Mouse (Mus musculus) hindbrain, embryonic 14.5 days (tissue): ENCODE measurements around the gene Serhl. TPM values are rescaled to one million over a fixed set of nuclear protein-coding genes. Genes with fewer than 3 reads are reported as not detected.
"Not testable (repeated sequence)": the region's sequence is repeated elsewhere in the genome, so short reads cannot be mapped to it uniquely, and the experiment has no call there.

Experiments used
- ATAC-seq: fragments of 200-750 bp; cut with Nextera tagmentation; 2 replicates; pipeline ENCODE4 v1.8.0; 2017; ENCODE audit warnings: moderate number of reproducible peaks, mild to moderate bottlenecking, moderate TSS enrichment, moderate library complexity; ENCODE audit not compliant: low FRiP score
- DNase-seq: peaks from one replicate; pipeline ENCODE4 v3.0.0-alpha.2; 2015; ENCODE audit warnings: low spot score
- H3K27ac ChIP-seq: fragments of 300-500 bp; sonication (generic); 2 replicates; pipeline ENCODE4 v1.5.1; 2014; ENCODE audit warnings: mild to moderate bottlenecking, moderate library complexity
- H3K27me3 ChIP-seq: fragments of 300-500 bp; sonication (generic); 2 replicates; pipeline ENCODE4 v1.6.1; 2014; ENCODE audit warnings: mild to moderate bottlenecking, low read length, mixed read lengths; ENCODE audit not compliant: control insufficient read depth, insufficient read depth
- H3K36me3 ChIP-seq: fragments of 300-500 bp; sonication (generic); replicated peaks from 2 replicates; pipeline ENCODE4 v1.6.1; 2014; ENCODE audit not compliant: control insufficient read depth, insufficient read depth
- H3K4me1 ChIP-seq: fragments of 300-500 bp; sonication (generic); replicated peaks from 2 replicates; pipeline ENCODE4 v1.6.1; 2014; ENCODE audit warnings: antibody characterized with exemption, low read length, mixed read lengths; ENCODE audit not compliant: control insufficient read depth, insufficient read depth
- H3K4me2 ChIP-seq: fragments of 300-500 bp; sonication (generic); replicated peaks from 2 replicates; pipeline ENCODE4 v1.6.1; 2014; ENCODE audit warnings: mild to moderate bottlenecking, moderate library complexity
- H3K4me3 ChIP-seq: fragments of 300-500 bp; sonication (generic); replicated peaks from 2 replicates; pipeline ENCODE4 v1.5.1; 2014; ENCODE audit warnings: mild to moderate bottlenecking, low read length
- H3K9ac ChIP-seq: fragments of 300-500 bp; sonication (generic); 2 replicates; pipeline ENCODE4 v1.6.1; 2014
- H3K9me3 ChIP-seq: fragments of 300-500 bp; sonication (generic); 2 replicates; pipeline ENCODE4 v1.6.1; 2016; ENCODE audit warnings: low read length; ENCODE audit not compliant: control insufficient read depth
- WGBS: fragments of 180-500 bp; shearing (Covaris S2); extraction: QIAGEN DNeasy Blood & Tissue Kit; methylation state at CpG from one replicate; pipeline ENCODE4 v1.1.7; 2014; 5-methylcytosine and 5-hydroxymethylcytosine counted together
- polyA plus RNA-seq: library from polyadenylated mRNA; unstranded; fragments of >200 nt; fragmentation: Nextera tagmentation; extraction: Ambion mirVana; gene quantifications from 2 replicates; pipeline ENCODE4 v1.2.1, GENCODE M21; 2014

Gene Serhl
- polyA plus RNA-seq = 31.4 and 34.8 TPM in 2 replicates

DNA sequence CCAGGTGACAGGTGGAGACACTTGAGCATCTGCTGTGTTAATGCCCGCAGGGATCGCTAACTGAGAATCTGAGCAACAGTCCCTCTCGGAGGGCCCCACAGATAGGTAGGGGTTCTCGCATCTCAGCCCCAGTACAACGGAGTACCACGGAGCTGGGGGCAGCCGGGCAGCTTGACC, at the start of gene Serhl:
Gene Serhl, plus strand, starts transcription at position 78 of the 177 bp plus-strand sequence.
- H3K27me3 ChIP-seq = peaks cover 20% of the 10 kb centered on the region; the same call in 1 of the 2 replicates
- WGBS = 17% methylated on average over 7 of the region's 7 CpGs
- ATAC-seq = no peak

DNA sequence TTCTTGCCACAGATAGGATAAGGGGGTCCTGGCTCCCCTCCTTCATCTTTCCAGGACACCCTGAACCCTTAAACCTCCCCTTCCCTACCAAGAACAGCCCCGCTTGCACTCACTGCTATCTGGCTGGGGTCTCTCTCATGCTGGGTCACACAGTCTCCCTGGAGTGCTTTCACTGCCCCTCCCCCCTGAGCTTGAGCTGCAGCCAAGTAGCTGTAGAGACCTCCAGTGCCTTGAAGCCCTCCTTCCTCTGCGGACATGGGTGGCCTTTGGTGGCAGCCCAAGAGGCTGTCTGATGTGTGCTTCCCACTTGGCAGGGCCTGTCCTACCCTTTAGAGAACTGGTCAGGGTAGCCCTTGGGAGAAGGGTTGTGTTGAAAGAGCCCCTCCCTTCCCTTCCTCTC, 49.1 kb upstream of the Serhl start:
- DNase-seq (no peak), ATAC-seq (no peak)
- Histone ChIP-seq H3K27ac (no peak overlapping the region), H3K27me3 (peaks cover 7% of the 10 kb centered on the region; the same call in 1 of the 2 replicates), H3K9me3 (no peaks in the 10 kb centered on the region), H3K9ac (no peak overlapping the region), H3K4me2 (no peak overlapping the region), H3K36me3 (no peaks in the 10 kb centered on the region), H3K4me3 (no peak overlapping the region), H3K4me1 (peaks cover 27% of the 10 kb centered on the region; the same call in 1 of the 2 replicates)
- WGBS = 50% methylated on average over 2 of the region's 2 CpGs

More for the DNA sequence above, at the start of gene Serhl:
- H3K27ac ChIP-seq = no peak within 1 kb of the TSS
- no peaks in the 10 kb centered on the region for H3K36me3 ChIP-seq
- peak within 1 kb of the TSS; percentile 31 for H3K4me2 ChIP-seq
- DNase-seq = no peak
- peaks cover 12% of the 10 kb centered on the region for H3K4me1 ChIP-seq
- H3K4me3 ChIP-seq = no peak within 1 kb of the TSS
- no peak within 1 kb of the TSS for H3K9ac ChIP-seq
- no peaks in the 10 kb centered on the region for H3K9me3 ChIP-seq

DNA sequence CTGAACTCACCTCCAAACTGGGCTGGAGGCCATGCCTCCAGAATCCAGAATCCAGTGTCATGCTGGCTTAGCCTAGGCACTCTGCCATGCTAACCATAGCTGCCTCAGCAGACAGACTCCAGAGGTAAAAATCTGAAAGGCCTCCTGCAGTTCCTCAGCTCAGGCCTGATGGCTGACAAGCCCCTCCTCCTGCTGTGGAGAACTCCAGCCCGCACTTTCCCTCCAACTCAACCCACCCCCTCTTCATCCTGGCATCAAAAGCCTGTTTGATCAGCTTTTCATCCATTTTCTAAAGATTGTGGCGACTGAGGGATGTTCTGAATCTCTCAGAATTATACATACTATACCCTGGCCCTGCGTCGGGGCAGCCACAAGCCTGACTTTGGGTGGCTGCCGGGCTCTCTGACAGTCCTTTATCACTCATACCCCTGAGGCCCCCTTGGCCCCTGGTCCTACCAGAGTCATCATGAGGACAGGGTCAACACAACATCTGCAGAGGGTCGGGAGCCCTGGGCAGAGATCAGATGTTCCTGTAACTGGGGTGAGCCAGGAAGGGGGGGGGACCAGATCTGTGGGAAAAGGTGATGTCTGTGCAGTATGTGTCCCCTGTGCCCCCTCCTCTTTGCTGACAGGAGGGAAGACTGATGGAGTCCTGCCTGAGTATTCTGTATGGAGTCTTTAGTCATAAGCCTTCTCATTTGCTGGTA, 46.5 kb upstream of the Serhl start:
- Histone ChIP-seq H3K36me3 (no peaks in the 10 kb centered on the region), H3K27ac (peak overlapping the region; percentile 71), H3K9ac (peak overlapping the region; percentile 54), H3K4me1 (peaks cover 24% of the 10 kb centered on the region; the same call in 1 of the 2 replicates), H3K27me3 (peaks cover 3% of the 10 kb centered on the region; the same call in 1 of the 2 replicates), H3K4me2 (peak overlapping the region; percentile 42), H3K9me3 (no peaks in the 10 kb centered on the region), H3K4me3 (0 out of 2 replicates have a peak overlapping the region, but pooled peaks have one; percentile 1)
- DNase-seq = peak; percentile 54
- whole genome bisulfite sequencing = 10% methylated on average over 6 of the region's 6 CpGs
- peak; percentile 50; the same call in 1 of the 2 replicates for ATAC-seq

DNA sequence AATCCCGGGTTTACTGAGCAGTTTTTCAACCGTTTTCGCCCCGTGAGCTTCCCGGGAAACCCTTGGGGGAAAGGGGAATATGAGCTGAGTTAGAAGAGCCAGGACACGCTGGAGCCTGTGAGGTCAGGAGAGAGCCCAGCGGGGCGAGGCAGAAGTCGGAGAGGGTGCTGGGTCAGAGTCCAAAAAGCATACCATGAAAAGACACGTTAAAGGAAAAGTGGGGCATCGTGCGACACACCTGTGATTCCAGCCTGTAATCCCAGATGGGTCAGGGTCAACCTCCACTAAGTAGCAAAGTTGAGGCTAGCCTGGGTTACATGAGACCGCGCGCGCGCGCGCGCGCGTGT, 46.0 kb upstream of the Serhl start:
- peak overlapping the region; percentile 54; the same call in 1 of the 2 replicates for H3K9ac ChIP-seq
- no peaks in the 10 kb centered on the region for H3K9me3 ChIP-seq
- ATAC-seq = no peak
- H3K27me3 ChIP-seq = peaks cover 3% of the 10 kb centered on the region; the same call in 1 of the 2 replicates
- H3K4me2 ChIP-seq = peak overlapping the region; percentile 42
- DNase-seq = no peak
- peaks cover 20% of the 10 kb centered on the region; the same call in 1 of the 2 replicates for H3K4me1 ChIP-seq
- H3K27ac ChIP-seq = peak overlapping the region; percentile 71; the same call in 1 of the 2 replicates
- H3K4me3 ChIP-seq = no peak overlapping the region
- no peaks in the 10 kb centered on the region for H3K36me3 ChIP-seq
- WGBS = 69% methylated on average over 22 of the region's 22 CpGs

DNA sequence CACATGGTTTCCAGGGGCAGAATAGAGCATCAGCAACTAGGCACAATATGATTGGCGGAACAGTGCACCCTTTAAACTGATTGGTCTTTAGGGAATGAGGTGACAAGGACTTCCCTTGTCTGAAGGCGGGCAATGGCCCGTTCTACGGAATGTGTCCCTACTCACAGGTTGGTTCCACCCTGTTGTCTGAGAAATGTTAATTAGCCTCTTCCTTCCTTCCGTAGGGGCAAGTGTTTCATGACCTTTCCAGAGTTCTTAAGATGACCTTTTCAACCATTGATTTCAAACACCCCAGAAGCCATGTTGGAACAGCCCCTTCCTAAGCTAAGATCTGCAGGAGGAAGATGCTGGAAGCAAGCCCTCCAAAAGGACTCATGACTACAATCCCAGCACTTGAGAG, 43.7 kb upstream of the Serhl start:
- H3K27ac ChIP-seq, H3K9ac ChIP-seq, H3K4me3 ChIP-seq, H3K27me3 ChIP-seq, ATAC-seq, DNase-seq, H3K36me3 ChIP-seq, H3K9me3 ChIP-seq, H3K4me2 ChIP-seq: not testable (repeated sequence)
- WGBS = 93% methylated on average over 5 of the region's 5 CpGs
- H3K4me1 ChIP-seq = peaks cover 15% of the 10 kb centered on the region; the same call in 1 of the 2 replicates

GRCm38 (mm10) chr15:83046308-83046707, 43.0 kb upstream of the Serhl start:
- H3K27me3 ChIP-seq = peaks cover 2% of the 10 kb centered on the region; the same call in 1 of the 2 replicates
- DNase-seq (no peak), ATAC-seq (no peak)
- no peak overlapping the region for H3K4me3 ChIP-seq
- peaks cover 15% of the 10 kb centered on the region; the same call in 1 of the 2 replicates for H3K4me1 ChIP-seq
- WGBS = 99% methylated on average over 3 of the region's 3 CpGs
- no peak overlapping the region for H3K9ac ChIP-seq
- H3K27ac ChIP-seq = no peak overlapping the region
- H3K36me3 ChIP-seq = no peaks in the 10 kb centered on the region
- H3K4me2 ChIP-seq = no peak overlapping the region
- no peaks in the 10 kb centered on the region for H3K9me3 ChIP-seq

- Histone ChIP-seq H3K27ac (no peak overlapping the region), H3K27me3 (no peaks in the 10 kb centered on the region), H3K4me2 (no peak overlapping the region), H3K4me3 (no peak overlapping the region), H3K9me3 (no peaks in the 10 kb centered on the region), H3K9ac (no peak overlapping the region), H3K36me3 (no peaks in the 10 kb centered on the region), H3K4me1 (peaks cover 15% of the 10 kb centered on the region; the same call in 1 of the 2 replicates)
- 87% methylated on average over 7 of the region's 7 CpGs for WGBS
- ATAC-seq (no peak), DNase-seq (no peak)
These were observed 42.6 kb upstream of the Serhl start for GRCm38 (mm10) chr15:83046730-83047129.

- H3K9me3 ChIP-seq = no peaks in the 10 kb centered on the region
- no peak overlapping the region for H3K4me3 ChIP-seq
- no peak overlapping the region for H3K4me2 ChIP-seq
- H3K36me3 ChIP-seq = no peaks in the 10 kb centered on the region
- no peak overlapping the region for H3K9ac ChIP-seq
- no peaks in the 10 kb centered on the region for H3K27me3 ChIP-seq
- H3K4me1 ChIP-seq = peaks cover 22% of the 10 kb centered on the region
- ATAC-seq = no peak
- no peak for DNase-seq
- H3K27ac ChIP-seq = no peak overlapping the region
- WGBS = 67% methylated on average over 6 of the region's 6 CpGs
These were observed 36.8 kb upstream of the Serhl start for GRCm38 (mm10) chr15:83052341-83053104.

- ATAC-seq = no peak
- peaks cover 26% of the 10 kb centered on the region for H3K4me1 ChIP-seq
These were observed 36.0 kb upstream of the Serhl start for GRCm38 (mm10) chr15:83053261-83053660.

More at GRCm38 (mm10) chr15:83053261-83053660, 36.0 kb upstream of the Serhl start:
- 29% methylated on average over 11 of the region's 11 CpGs for WGBS
- Histone ChIP-seq H3K9ac (no peak overlapping the region), H3K4me2 (no peak overlapping the region), H3K36me3 (no peaks in the 10 kb centered on the region), H3K4me3 (no peak overlapping the region), H3K27ac (no peak overlapping the region), H3K9me3 (no peaks in the 10 kb centered on the region), H3K27me3 (no peaks in the 10 kb centered on the region)
- peak; percentile 50 for DNase-seq
